Mouse (Mus musculus) bone marrow, adult 2 months (tissue): ENCODE results near the gene Sox15. TPM values are rescaled to one million over a fixed set of nuclear protein-coding genes. Genes with fewer than 3 reads are reported as not detected.
"Not testable (repeated sequence)": the region's sequence is repeated elsewhere in the genome, so short reads cannot be mapped to it uniquely, and the experiment has no call there.

Source experiments
- H3K27ac ChIP-seq: fragments of 200-500 bp; 2 replicates; pipeline ENCODE4 v1.5.1; 2012; ENCODE audit warnings: low read depth, mild to moderate bottlenecking, control low read depth, inconsistent platforms, low read length; ENCODE audit not compliant: control insufficient read depth, poor library complexity, insufficient read depth
- H3K4me1 ChIP-seq: fragments of 200-500 bp; 2 replicates; pipeline ENCODE4 v1.6.1; 2011; ENCODE audit warnings: low read length; ENCODE audit not compliant: control insufficient read depth, insufficient read depth
- H3K4me3 ChIP-seq: fragments of 200-500 bp; replicated peaks from 2 replicates; pipeline ENCODE3; 2011; ENCODE audit warnings: mild to moderate bottlenecking, low read depth, low read length, control low read depth; ENCODE audit not compliant: control insufficient read depth
- CTCF ChIP-seq: fragments of 200-500 bp; IDR thresholded peaks from 2 replicates; pipeline ENCODE4 v1.5.1; 2011; ENCODE audit warnings: low read length, control low read depth; ENCODE audit not compliant: control insufficient read depth, insufficient read depth
- POLR2A ChIP-seq: fragments of 200-500 bp; IDR thresholded peaks from 2 replicates; pipeline ENCODE4 v1.6.1; 2011; ENCODE audit warnings: low read depth, mild to moderate bottlenecking, control low read depth, low read length, borderline replicate concordance; ENCODE audit not compliant: control insufficient read depth
- WGBS: fragments of 180-500 bp; shearing (Covaris S2); methylation state at CpG from one replicate; pipeline ENCODE4 v1.1.7; 2018; 5-methylcytosine and 5-hydroxymethylcytosine counted together
- polyA plus RNA-seq: library from polyadenylated mRNA; stranded (reverse); fragments of >200 nt; gene quantifications from 2 replicates; pipeline ENCODE4 v1.2.4, GENCODE M21; 2011; ENCODE audit warnings: low replicate concordance; ENCODE audit not compliant: missing spikeins, insufficient read depth, insufficient read length

Gene Sox15
- polyA plus RNA-seq, 1 experiment: not detected

DNA sequence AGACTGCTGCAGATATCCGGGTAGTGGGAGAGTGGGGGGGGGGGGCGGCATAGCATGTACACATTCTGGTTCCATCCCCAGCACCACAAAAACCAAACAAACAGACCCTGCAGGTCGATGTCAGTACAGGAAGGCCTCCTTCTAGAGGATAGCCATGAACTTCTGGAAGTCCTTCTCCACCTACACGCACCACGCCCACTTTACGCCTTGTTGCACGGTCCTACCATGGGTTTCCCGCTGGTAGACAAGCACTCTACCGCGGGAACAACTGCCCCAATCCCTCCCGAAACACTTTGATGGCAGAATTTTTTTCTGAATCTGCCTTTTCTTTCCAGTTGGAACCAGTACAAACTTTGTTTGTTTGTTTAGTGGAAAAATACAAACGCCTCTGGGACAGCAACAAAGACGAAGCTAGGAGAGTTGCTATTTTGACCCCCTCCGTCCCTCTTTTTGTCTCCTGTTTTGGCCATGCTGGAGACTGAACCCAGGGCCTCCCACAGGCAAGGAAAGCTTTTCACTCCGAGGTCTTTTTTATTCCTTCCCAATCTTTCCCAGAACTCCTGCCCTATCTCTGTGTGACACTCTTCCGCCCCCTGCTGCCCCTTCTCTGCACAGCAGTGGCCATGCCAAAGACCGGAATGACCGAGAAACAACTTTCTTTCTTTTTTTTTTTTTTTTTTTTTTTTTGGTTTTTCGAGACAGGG is 41.4 kb upstream of the Sox15 start:
- Histone ChIP-seq H3K4me1 (peaks cover 2% of the 10 kb centered on the region; the same call in 1 of the 2 replicates), H3K4me3 (peak overlapping the region; percentile 3), H3K27ac (no peak overlapping the region)
- TF ChIP-seq CTCF (peak; percentile 84), POLR2A (no peak)
- 6% methylated on average over 19 of the region's 19 CpGs for WGBS

DNA sequence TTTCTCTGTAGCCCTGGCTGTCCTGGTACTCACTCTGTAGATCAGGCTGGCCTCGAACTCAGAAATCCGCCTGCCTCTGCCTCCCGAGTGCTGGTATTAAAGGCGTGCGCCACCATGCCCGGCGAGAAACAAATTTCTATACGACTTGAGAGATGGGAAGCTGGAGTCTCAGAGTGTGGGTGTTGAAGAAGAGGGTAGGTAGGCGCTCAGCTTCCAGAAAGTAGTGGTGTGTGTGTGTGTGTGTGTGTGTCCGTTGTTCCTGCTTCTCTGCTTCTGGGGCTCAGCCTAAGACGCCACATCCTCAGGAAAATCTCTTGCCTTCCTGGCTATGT is 40.9 kb upstream of the Sox15 start:
- not testable (repeated sequence) for H3K27ac ChIP-seq, H3K4me1 ChIP-seq, H3K4me3 ChIP-seq
- 34% methylated on average over 11 of the region's 11 CpGs for WGBS

DNA sequence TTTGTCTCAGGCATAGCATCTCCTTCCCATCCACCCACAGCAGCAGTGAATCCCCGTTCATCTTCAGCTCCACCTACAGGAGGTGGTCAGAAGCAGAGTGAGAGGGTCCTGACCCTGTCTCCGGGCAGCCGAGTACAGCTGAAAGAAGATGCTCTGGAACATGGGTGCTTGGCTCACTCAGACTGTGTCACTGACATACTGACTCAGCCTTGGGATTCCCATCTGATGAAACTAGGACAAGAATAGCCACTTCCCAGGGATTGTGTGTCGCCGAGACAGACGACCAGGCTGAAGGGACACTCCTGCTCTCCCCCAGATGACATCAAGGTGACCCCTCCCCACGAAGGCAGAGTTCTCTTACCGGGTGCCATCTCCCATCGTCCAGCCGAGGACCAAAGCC is 38.3 kb upstream of the Sox15 start:
- Histone ChIP-seq H3K27ac (no peak overlapping the region), H3K4me1 (peaks cover 2% of the 10 kb centered on the region; the same call in 1 of the 2 replicates), H3K4me3 (no peak overlapping the region)
- WGBS: 58% methylated on average over 10 of the region's 10 CpGs
- no peak for TF ChIP-seq CTCF

DNA sequence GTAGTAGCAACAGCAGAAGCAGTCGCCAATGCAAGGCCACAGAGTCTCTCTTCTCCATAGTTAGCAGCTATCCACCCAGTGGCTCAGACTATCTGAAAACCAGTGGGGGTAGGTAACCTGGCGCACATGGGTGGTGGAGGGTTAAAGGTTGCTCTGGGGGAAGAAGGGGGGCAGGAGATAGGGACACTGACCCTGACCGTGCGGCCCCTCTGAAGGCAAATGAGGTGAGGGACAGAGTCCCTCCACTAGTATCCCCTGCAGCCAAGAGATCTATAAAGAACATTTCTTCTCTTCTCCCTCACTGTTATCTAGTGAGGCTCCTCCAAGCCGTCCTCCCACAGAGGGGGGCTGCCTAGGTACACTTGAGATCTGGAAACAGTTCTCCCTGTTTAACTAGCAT is 37.3 kb upstream of the Sox15 start, which contains the start of gene Shbg:
Gene Shbg (minus strand): TSS at position 101 of the 400 bp plus-strand sequence.
- no peak within 1 kb of the TSS for H3K4me3 ChIP-seq
- 70% methylated on average over 5 of the region's 5 CpGs for WGBS
- H3K27ac ChIP-seq: no peak within 1 kb of the TSS
- H3K4me1 ChIP-seq: peaks cover 2% of the 10 kb centered on the region; the same call in 1 of the 2 replicates
- TF ChIP-seq CTCF (no peak), POLR2A (no peak)

- H3K4me3 ChIP-seq: no peak overlapping the region
- TF ChIP-seq CTCF (no peak), POLR2A (no peak)
- no peak overlapping the region for H3K27ac ChIP-seq
- no peaks in the 10 kb centered on the region for H3K4me1 ChIP-seq
- 63% methylated on average over 7 of the region's 7 CpGs for WGBS
Measured at GRCm38 (mm10) chr11:69620394-69621081, 34.6 kb upstream of the Sox15 start.

DNA sequence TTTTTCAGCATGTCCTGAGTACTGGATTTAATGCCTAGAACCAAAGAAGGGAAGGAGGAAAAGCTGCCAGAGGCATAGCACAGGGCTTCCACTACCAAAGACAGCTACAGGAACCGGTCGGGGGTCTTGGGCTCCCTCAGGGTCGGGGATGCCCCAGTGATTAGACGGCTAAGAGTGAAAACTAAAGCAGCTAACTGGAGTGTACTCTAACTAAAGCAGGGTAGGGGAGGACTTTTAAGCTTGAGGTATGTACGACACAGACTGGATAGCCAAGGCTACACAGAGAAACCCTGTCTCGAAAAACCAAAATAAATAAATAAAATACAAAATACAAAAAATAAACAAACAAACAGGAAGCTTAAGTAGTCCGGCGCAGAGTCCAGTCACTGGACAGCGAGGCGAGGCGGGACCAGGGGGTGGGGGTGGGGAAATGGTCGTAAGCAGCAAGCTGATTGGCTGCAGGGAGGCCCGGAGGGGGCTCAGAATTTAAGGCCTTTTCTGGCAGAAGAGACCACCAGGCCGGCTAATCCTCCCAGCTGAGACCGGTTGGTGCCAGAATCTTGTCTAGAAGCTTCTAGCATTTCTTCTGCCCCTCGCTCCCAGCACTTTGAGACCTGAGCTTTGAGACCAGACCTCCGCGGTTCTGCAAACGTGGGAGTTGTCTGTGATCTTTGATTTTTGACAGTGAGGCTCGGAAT is 33.4 kb upstream of the Sox15 start, which contains the start of gene Sat2:
Gene Sat2 (plus strand): TSS at position 454 of the 698 bp plus-strand sequence.
- H3K27ac ChIP-seq: no peak within 1 kb of the TSS
- H3K4me1 ChIP-seq: no peaks in the 10 kb centered on the region
- peak within 1 kb of the TSS; percentile 24 for H3K4me3 ChIP-seq
- TF ChIP-seq POLR2A: no peak
- TF ChIP-seq CTCF: no peak
- 12% methylated on average over 20 of the region's 20 CpGs for WGBS

GRCm38 (mm10) chr11:69622406-69622805 is 32.7 kb upstream of the Sox15 start:
- WGBS: 57% methylated on average over 6 of the region's 6 CpGs
- H3K27ac ChIP-seq: no peak overlapping the region
- H3K4me3 ChIP-seq: no peak overlapping the region
- no peaks in the 10 kb centered on the region for H3K4me1 ChIP-seq
- TF ChIP-seq POLR2A (no peak), CTCF (no peak)

GRCm38 (mm10) chr11:69623006-69623405 is 32.1 kb upstream of the Sox15 start:
- TF ChIP-seq POLR2A: no peak
- H3K4me1 ChIP-seq: no peaks in the 10 kb centered on the region
- no peak overlapping the region for H3K4me3 ChIP-seq
- H3K27ac ChIP-seq: no peak overlapping the region
- 77% methylated on average over 4 of the region's 4 CpGs for WGBS

DNA sequence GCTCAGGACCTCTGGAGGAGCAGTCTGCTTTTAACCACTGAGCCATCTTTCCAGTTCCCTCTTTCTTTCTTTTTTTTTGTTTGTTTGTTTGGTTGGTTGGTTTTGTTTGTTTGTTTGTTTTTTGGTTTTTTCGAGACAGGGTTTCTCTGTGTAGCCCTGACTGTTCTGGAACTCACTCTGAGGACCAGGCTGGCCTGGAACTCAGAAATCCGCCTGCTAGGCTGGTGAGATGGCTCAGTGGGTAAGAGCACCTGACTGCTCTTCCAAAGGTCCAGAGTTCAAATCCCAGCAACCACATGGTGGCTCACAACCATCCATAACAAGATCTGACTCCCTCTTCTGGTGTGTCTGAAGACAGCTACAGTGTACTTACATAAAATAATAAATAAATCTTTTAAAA is 30.8 kb upstream of the Sox15 start:
- H3K27ac ChIP-seq, H3K4me1 ChIP-seq, H3K4me3 ChIP-seq: not testable (repeated sequence)
- 71% methylated on average over 2 of the region's 2 CpGs for WGBS
